Mouse (Mus musculus) kidney, postnatal 36 days (tissue): ENCODE results near the gene Met.
A peak's percentile ranks its signal among the peaks of the same experiment; 100 is the strongest.

Source experiments
- DNase-seq, 2 experiments: peaks; one replicate each; pipeline ENCODE4 v3.0.0; 2021 to 2022; ENCODE audit warnings: mixed read lengths in 2 of 2

Gene Met

GRCm38 (mm10) chr6:17463434-17464280 is at the start of gene Met:
TSS of gene Met (plus strand) at chr6:17463800.
- peak; percentile 77 to 87 for DNase-seq

GRCm38 (mm10) chr6:17418226-17418625 is 45.4 kb upstream of the Met start:
- DNase-seq: no peak

- no peak for DNase-seq
Measured at GRCm38 (mm10) chr6:17422432-17422831, 41.2 kb upstream of the Met start.

- no peak for DNase-seq
Measured at GRCm38 (mm10) chr6:17429041-17429440, 34.6 kb upstream of the Met start.

GRCm38 (mm10) chr6:17429611-17430010 is 34.0 kb upstream of the Met start:
- no peak for DNase-seq

- DNase-seq: peak; percentile 22 to 38
Measured at GRCm38 (mm10) chr6:17443311-17443710, 20.3 kb upstream of the Met start.

GRCm38 (mm10) chr6:17451305-17451704 is 12.3 kb upstream of the Met start:
- no peak for DNase-seq

- DNase-seq: no peak
Measured at GRCm38 (mm10) chr6:17455116-17455515, 8.5 kb upstream of the Met start.

GRCm38 (mm10) chr6:17459561-17459960 is 4.0 kb upstream of the Met start:
- peak; percentile 25 to 29 for DNase-seq

GRCm38 (mm10) chr6:17461435-17461834 is 2.2 kb upstream of the Met start:
- DNase-seq: no peak

GRCm38 (mm10) chr6:17464281-17465025 is 853 bp downstream of the Met start:
- DNase-seq: peak; percentile 52

GRCm38 (mm10) chr6:17466526-17466925 is 2.9 kb downstream of the Met start:
- DNase-seq: no peak

GRCm38 (mm10) chr6:17468993-17469392 is 5.4 kb downstream of the Met start:
- DNase-seq: no peak

GRCm38 (mm10) chr6:17473128-17473527 is 9.5 kb downstream of the Met start:
- DNase-seq: no peak

- no peak for DNase-seq
Measured at GRCm38 (mm10) chr6:17477823-17478222, 14.2 kb downstream of the Met start.

GRCm38 (mm10) chr6:17478252-17478651 is 14.7 kb downstream of the Met start:
- no peak for DNase-seq

GRCm38 (mm10) chr6:17478838-17479570 is 15.4 kb downstream of the Met start:
- DNase-seq: no peak

GRCm38 (mm10) chr6:17481068-17481467 is 17.5 kb downstream of the Met start:
- DNase-seq: no peak

- no peak for DNase-seq
Measured at GRCm38 (mm10) chr6:17485244-17485643, 21.6 kb downstream of the Met start.

GRCm38 (mm10) chr6:17485782-17486181 is 22.2 kb downstream of the Met start:
- DNase-seq: no peak

- DNase-seq: peak in 1 of 2 experiments; percentile 35
Measured at GRCm38 (mm10) chr6:17488291-17488817, 24.8 kb downstream of the Met start.

GRCm38 (mm10) chr6:17490786-17491185 is 27.2 kb downstream of the Met start:
- DNase-seq: no peak

- DNase-seq: no peak
Measured at GRCm38 (mm10) chr6:17491502-17491901, 27.9 kb downstream of the Met start.
